In genomic region chrX:136822371-136822770, GRCm38 (mm10) we compare ENCODE assay signal across 13 mouse cellular contexts. TPM values are rescaled to one million over a fixed set of nuclear protein-coding genes. Genes with fewer than 3 reads are reported as not detected.
DNase-seq lines count a peak whose midpoint lies in the region; ATAC-seq lines count a peak whose summit lies in the region.
"Had no signal": no experiment of that assay in that cellular context is flagged by ENCODE, and none has a peak within 500 bp of the region (broad histone marks: within the 10 kb centered on the region; RNA-seq: fewer than 3 reads in every experiment).

Gene Plp1 (plus strand): TSS chrX:136822671.

- 33% methylated on average over 1 of the region's 1 CpGs for WGBS in embryonic facial prominence, embryonic 14.5 days
- 18% methylated on average over 1 of the region's 1 CpGs for WGBS in hindbrain, embryonic 16.5 days
- 33% methylated on average over 1 of the region's 1 CpGs for WGBS in midbrain, embryonic 16.5 days

- no peak within 1 kb of the TSS for H3K4me2 ChIP-seq in embryonic facial prominence, embryonic 14.5 days (ENCODE audit: low read depth, low read length)
- no peak within 1 kb of the TSS for H3K4me2 ChIP-seq in hindbrain, embryonic 16.5 days (ENCODE audit: low read length)
- H3K4me2 ChIP-seq in midbrain, embryonic 16.5 days (ENCODE audit: low read length), result no peak within 1 kb of the TSS

- no peak for ATAC-seq in embryonic facial prominence, embryonic 14.5 days (ENCODE audit: low read depth)
- ATAC-seq in hindbrain, embryonic 16.5 days, result no peak
- no peak for ATAC-seq in midbrain, embryonic 16.5 days

- no peak for DNase-seq in left cerebral cortex, adult 18-20 months (ENCODE audit: low spot score in 2 of 2)
- no peak for DNase-seq in left cerebral cortex, adult 9 months (ENCODE audit: low spot score in 2 of 2)
- no peak for DNase-seq in embryonic facial prominence, embryonic 14.5 days (ENCODE audit: low spot score)
- DNase-seq in right cerebral cortex, postnatal 25 days, result no peak
- no peak for DNase-seq in thymus, postnatal 14 days
- DNase-seq: cerebellum, postnatal 36 days; kidney, adult 8-10 months; liver; lung, postnatal 36 days; right cerebral cortex, postnatal 14 days had no signal

- no peaks in the 10 kb centered on the region for H3K9me3 ChIP-seq in embryonic facial prominence, embryonic 14.5 days (ENCODE audit: control insufficient read depth, low read length)
- no peaks in the 10 kb centered on the region for H3K9me3 ChIP-seq in hindbrain, embryonic 16.5 days (ENCODE audit: control insufficient read depth, low read length)
- H3K9me3 ChIP-seq in midbrain, embryonic 16.5 days (replicated peaks; ENCODE audit: control insufficient read depth, low read length, poor library complexity, severe bottlenecking), result no peaks in the 10 kb centered on the region

- no peak within 1 kb of the TSS for H3K9ac ChIP-seq in embryonic facial prominence, embryonic 14.5 days (ENCODE audit: low read depth, low read length)
- no peak within 1 kb of the TSS for H3K9ac ChIP-seq in hindbrain, embryonic 16.5 days (ENCODE audit: low read depth, low read length)
- no peak within 1 kb of the TSS for H3K9ac ChIP-seq in midbrain, embryonic 16.5 days (ENCODE audit: low read depth, low read length)

- H3K36me3 ChIP-seq in embryonic facial prominence, embryonic 14.5 days (ENCODE audit: control insufficient read depth, insufficient read depth, low read length), result no peaks in the 10 kb centered on the region
- H3K36me3 ChIP-seq in hindbrain, embryonic 16.5 days (ENCODE audit: control insufficient read depth, insufficient read depth, low read length), result no peaks in the 10 kb centered on the region
- H3K36me3 ChIP-seq in midbrain, embryonic 16.5 days (ENCODE audit: control insufficient read depth, insufficient read depth, low read length), result no peaks in the 10 kb centered on the region

- no peaks in the 10 kb centered on the region for H3K4me1 ChIP-seq in embryonic facial prominence, embryonic 14.5 days (ENCODE audit: control insufficient read depth, insufficient read depth, low read length)
- H3K4me1 ChIP-seq in hindbrain, embryonic 16.5 days (ENCODE audit: control insufficient read depth, insufficient read depth, low read depth, low read length), result no peaks in the 10 kb centered on the region
- H3K4me1 ChIP-seq in midbrain, embryonic 16.5 days (ENCODE audit: control insufficient read depth, insufficient read depth, low read length), result no peaks in the 10 kb centered on the region

- H3K4me3 ChIP-seq in embryonic facial prominence, embryonic 14.5 days (ENCODE audit: low read depth, low read length), result no peak within 1 kb of the TSS
- H3K4me3 ChIP-seq in hindbrain, embryonic 16.5 days (ENCODE audit: low read length), result no peak within 1 kb of the TSS
- H3K4me3 ChIP-seq in midbrain, embryonic 16.5 days (ENCODE audit: low read depth, low read length), result no peak within 1 kb of the TSS
- H3K4me3 ChIP-seq: myocyte had no signal

- no peak within 1 kb of the TSS for H3K27ac ChIP-seq in embryonic facial prominence, embryonic 14.5 days (replicated peaks; ENCODE audit: low read depth, low read length)
- no peak within 1 kb of the TSS for H3K27ac ChIP-seq in hindbrain, embryonic 16.5 days (ENCODE audit: low read depth, low read length)
- H3K27ac ChIP-seq in midbrain, embryonic 16.5 days (ENCODE audit: low read length), result no peak within 1 kb of the TSS

- H3K27me3 ChIP-seq in embryonic facial prominence, embryonic 14.5 days (replicated peaks; ENCODE audit: control insufficient read depth, insufficient read depth, low read length), result 0 out of 2 replicates have a peak, but pooled peaks cover 3% of the 10 kb centered on the region
- no peaks in the 10 kb centered on the region for H3K27me3 ChIP-seq in hindbrain, embryonic 16.5 days (replicated peaks; ENCODE audit: control insufficient read depth, insufficient read depth, low read length)
- no peaks in the 10 kb centered on the region for H3K27me3 ChIP-seq in midbrain, embryonic 16.5 days (ENCODE audit: control insufficient read depth, insufficient read depth, low read depth, low read length)

RNA-seq across cellular contexts. Expression of gene Plp1, which starts in this region (rescaled TPM):
- 100 to 1,000 TPM; 310 to 451 TPM for total RNA-seq in left cerebral cortex, adult 18-20 months (2021)
- polyA plus RNA-seq in embryonic facial prominence, embryonic 14.5 days (2014; fragmentation: Nextera tagmentation; extraction: Ambion mirVana), result 12.8 and 13.5 TPM in 2 replicates
- polyA plus RNA-seq in hindbrain, embryonic 16.5 days (2015; fragmentation: Nextera tagmentation; extraction: Ambion mirVana), result 15.4 and 16.3 TPM in 2 replicates
- 13.5 and 17.5 TPM in 2 replicates for polyA plus RNA-seq in midbrain, embryonic 16.5 days (2015; fragmentation: Nextera tagmentation; extraction: Ambion mirVana)
